In the genomic region with DNA sequence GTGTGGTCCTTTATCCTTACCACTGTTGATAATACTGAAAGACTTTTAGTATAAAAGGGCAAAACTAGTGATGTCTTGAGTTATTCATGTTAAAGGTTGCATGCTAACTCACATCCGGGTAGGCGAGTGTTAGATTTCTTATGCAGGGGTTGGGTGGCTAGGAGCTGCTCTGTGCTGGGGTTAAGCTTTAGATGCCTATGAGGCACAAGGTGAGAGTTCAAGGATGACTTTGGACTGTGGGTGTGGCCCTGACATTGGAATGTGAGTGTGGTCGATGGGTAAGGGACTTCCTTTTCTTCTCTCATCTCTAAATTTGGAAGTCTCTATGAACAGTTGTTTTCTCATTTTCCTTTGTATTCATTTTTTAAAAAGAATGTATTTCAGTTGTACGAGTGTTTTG, we compare ENCODE assay signal across 18 mouse cellular contexts. TPM values are rescaled to one million over a fixed set of nuclear protein-coding genes. Genes with fewer than 3 reads are reported as not detected.
"Had no signal": no experiment of that assay in that cellular context is flagged by ENCODE, and none has a peak within 500 bp of the region (broad histone marks: within the 10 kb centered on the region; RNA-seq: fewer than 3 reads in every experiment).

No protein-coding gene starts in this region.

- H3K9ac ChIP-seq: liver, embryonic 15.5 days; liver, postnatal 0 days; lung, embryonic 15.5 days; midbrain, embryonic 13.5 days; midbrain, embryonic 15.5 days; neural tube, embryonic 12.5 days had no signal

- H3K27ac ChIP-seq: liver, embryonic 15.5 days; lung, embryonic 15.5 days; macrophage; midbrain, embryonic 13.5 days; midbrain, embryonic 15.5 days; neural tube, embryonic 12.5 days had no signal

- H3K36me3 ChIP-seq: liver, embryonic 15.5 days; lung, embryonic 15.5 days; midbrain, embryonic 13.5 days; midbrain, embryonic 15.5 days; neural tube, embryonic 12.5 days had no signal

- DNase-seq: liver, postnatal 0 days; lung, adult 2 months; right cerebral cortex, postnatal 25 days; right cerebral cortex, postnatal 4 days; spleen, adult 18-20 months; thymus, adult 18-20 months; thymus, postnatal 14 days; thymus, postnatal 36 days had no signal

- H3K4me2 ChIP-seq: liver, embryonic 15.5 days; lung, embryonic 15.5 days; midbrain, embryonic 11.5 days; midbrain, embryonic 13.5 days; midbrain, embryonic 15.5 days; neural tube, embryonic 12.5 days had no signal

- ATAC-seq: liver, postnatal 0 days; lung, postnatal 0 days; midbrain, embryonic 13.5 days; midbrain, embryonic 15.5 days had no signal

- H3K9me3 ChIP-seq: liver, embryonic 15.5 days; lung, embryonic 15.5 days; midbrain, embryonic 13.5 days; midbrain, embryonic 15.5 days; neural tube, embryonic 12.5 days had no signal

- H3K4me3 ChIP-seq: liver, embryonic 15.5 days; lung, embryonic 15.5 days; megakaryocyte, embryonic 14.5 days; midbrain, embryonic 13.5 days; midbrain, embryonic 15.5 days; neural tube, embryonic 12.5 days had no signal

- H3K27me3 ChIP-seq: lung, embryonic 15.5 days; midbrain, embryonic 13.5 days; midbrain, embryonic 15.5 days; neural tube, embryonic 12.5 days had no signal

RNA-seq across cellular contexts. Expression of a gene that starts 7.0 kb away (rescaled TPM):
- polyA plus RNA-seq: midbrain, embryonic 11.5 days; midbrain, embryonic 13.5 days; neural tube, embryonic 12.5 days; stomach, embryonic 14.5 days had no signal
